Mouse (Mus musculus) C2C12 (cell line): ENCODE results near the gene Pgp.

Experiments
- CTCF ChIP-seq: IDR thresholded peaks from one replicate; pipeline ENCODE4 v1.5.1; 2011; ENCODE audit not compliant: control insufficient read depth, insufficient read depth, insufficient read length
- MAX ChIP-seq: IDR thresholded peaks from one replicate; pipeline ENCODE4 v1.6.1; 2011; ENCODE audit warnings: mild to moderate bottlenecking, control low read depth
- MYOD1 ChIP-seq: IDR thresholded peaks from one replicate; pipeline ENCODE4 v1.6.1; 2011; ENCODE audit warnings: low read depth; ENCODE audit not compliant: control insufficient read depth, insufficient read length
- MYOG ChIP-seq: IDR thresholded peaks from one replicate; pipeline ENCODE4 v1.6.1; 2011; ENCODE audit not compliant: control insufficient read depth, insufficient read length; ENCODE audit errors: extremely low read depth
- USF1 ChIP-seq: IDR thresholded peaks from one replicate; pipeline ENCODE4 v1.6.1; 2011; ENCODE audit warnings: low read depth, mild to moderate bottlenecking, control low read depth, moderate library complexity

GRCm38 (mm10) chr17:24454756-24455522 is 15.3 kb upstream of the Pgp start:
- no peak for TF ChIP-seq CTCF
- peak; percentile 79 for TF ChIP-seq MAX
- no peak for TF ChIP-seq MYOD1
- no peak for TF ChIP-seq MYOG
- no peak for TF ChIP-seq USF1
